Mouse (Mus musculus) intestine, embryonic 15.5 days (tissue): ENCODE data around the gene Vmn2r89. TPM values are rescaled to one million over a fixed set of nuclear protein-coding genes. Genes with fewer than 3 reads are reported as not detected.

Experiments
- ATAC-seq: fragments of 200-750 bp; cut with Nextera tagmentation; 2 replicates; pipeline ENCODE4 v1.8.0; 2017; ENCODE audit warnings: moderate TSS enrichment, moderate library complexity
- H3K27ac ChIP-seq: fragments of 300-500 bp; sonication (generic); 2 replicates; pipeline ENCODE4 v1.5.1; 2015; ENCODE audit warnings: mild to moderate bottlenecking, inconsistent platforms
- H3K27me3 ChIP-seq: fragments of 300-500 bp; sonication (generic); replicated peaks from 2 replicates; pipeline ENCODE4 v1.6.1; 2015; ENCODE audit warnings: inconsistent platforms
- H3K36me3 ChIP-seq: fragments of 300-500 bp; sonication (generic); 2 replicates; pipeline ENCODE4 v1.6.1; 2015; ENCODE audit warnings: inconsistent platforms
- H3K4me1 ChIP-seq: fragments of 300-500 bp; sonication (generic); replicated peaks from 2 replicates; pipeline ENCODE4 v1.6.1; 2015; ENCODE audit warnings: inconsistent platforms
- H3K4me2 ChIP-seq: fragments of 300-500 bp; sonication (generic); replicated peaks from 2 replicates; pipeline ENCODE4 v1.6.1; 2015; ENCODE audit warnings: mild to moderate bottlenecking, inconsistent platforms
- H3K4me3 ChIP-seq: fragments of 300-500 bp; sonication (generic); replicated peaks from 2 replicates; pipeline ENCODE4 v1.5.1; 2015; ENCODE audit warnings: inconsistent platforms
- H3K9ac ChIP-seq: fragments of 300-500 bp; sonication (generic); 2 replicates; pipeline ENCODE4 v1.6.1; 2015; ENCODE audit warnings: inconsistent platforms
- H3K9me3 ChIP-seq: fragments of 300-500 bp; sonication (generic); 2 replicates; pipeline ENCODE4 v1.6.1; 2016; ENCODE audit warnings: inconsistent platforms
- WGBS: fragments of 180-500 bp; shearing (Covaris S2); methylation state at CpG from one replicate; pipeline ENCODE4 v1.1.7; 2015; 5-methylcytosine and 5-hydroxymethylcytosine counted together
- polyA plus RNA-seq: library from polyadenylated mRNA; unstranded; fragments of >200 nt; fragmentation: Nextera tagmentation; extraction: Ambion mirVana; gene quantifications from 2 replicates; pipeline ENCODE4 v1.2.1, GENCODE M21; 2015

Gene Vmn2r89
- polyA plus RNA-seq, 1 experiment from 2014 or later: not detected

DNA sequence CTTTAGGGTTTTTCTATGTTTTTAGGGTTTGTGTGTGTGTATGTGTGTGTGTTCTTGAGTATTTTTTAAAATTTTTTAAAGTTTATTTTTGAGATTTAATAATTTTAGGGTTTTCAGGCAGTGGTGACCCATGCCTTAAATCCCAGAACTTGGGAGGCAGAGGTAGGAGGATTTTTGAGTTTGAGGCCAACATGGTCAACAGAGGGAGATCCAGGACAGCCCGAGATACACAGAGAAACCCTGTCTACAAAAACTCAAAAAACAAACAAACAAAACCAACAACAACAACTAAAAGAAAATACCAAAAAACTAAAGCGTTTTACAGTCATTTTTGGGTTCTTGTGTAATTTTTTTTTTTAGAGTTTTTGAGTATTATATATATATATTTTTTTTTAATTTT is 44.1 kb downstream of the Vmn2r89 start:
- H3K4me2 ChIP-seq: no peak overlapping the region
- no peak overlapping the region for H3K27ac ChIP-seq
- no peaks in the 10 kb centered on the region for H3K36me3 ChIP-seq
- 82% methylated on average over 2 of the region's 2 CpGs for WGBS
- ATAC-seq: no peak
- no peak overlapping the region for H3K9ac ChIP-seq
- no peaks in the 10 kb centered on the region for H3K4me1 ChIP-seq
- no peaks in the 10 kb centered on the region for H3K27me3 ChIP-seq
- H3K9me3 ChIP-seq: no peaks in the 10 kb centered on the region
- H3K4me3 ChIP-seq: no peak overlapping the region

DNA sequence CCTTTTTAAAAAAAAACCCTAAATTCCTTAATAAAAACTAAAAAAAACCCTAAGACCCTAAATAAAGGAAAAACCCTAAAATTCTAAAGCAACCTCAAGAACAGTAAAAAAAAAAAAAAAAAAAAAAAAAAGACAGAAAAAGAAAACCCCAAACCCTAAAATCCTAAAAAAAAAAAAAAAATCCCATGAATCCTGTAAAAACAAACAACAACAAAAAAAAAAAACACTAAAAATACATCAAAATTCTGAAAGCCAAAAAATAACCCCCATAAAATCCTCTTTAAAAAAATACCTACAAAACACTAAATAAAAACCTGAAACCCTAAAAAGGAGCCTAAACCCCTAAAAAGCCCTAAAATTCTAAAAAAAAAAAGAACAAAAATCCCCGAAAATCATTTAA is 45.3 kb downstream of the Vmn2r89 start:
- WGBS: 89% methylated on average over 1 of the region's 1 CpGs

DNA sequence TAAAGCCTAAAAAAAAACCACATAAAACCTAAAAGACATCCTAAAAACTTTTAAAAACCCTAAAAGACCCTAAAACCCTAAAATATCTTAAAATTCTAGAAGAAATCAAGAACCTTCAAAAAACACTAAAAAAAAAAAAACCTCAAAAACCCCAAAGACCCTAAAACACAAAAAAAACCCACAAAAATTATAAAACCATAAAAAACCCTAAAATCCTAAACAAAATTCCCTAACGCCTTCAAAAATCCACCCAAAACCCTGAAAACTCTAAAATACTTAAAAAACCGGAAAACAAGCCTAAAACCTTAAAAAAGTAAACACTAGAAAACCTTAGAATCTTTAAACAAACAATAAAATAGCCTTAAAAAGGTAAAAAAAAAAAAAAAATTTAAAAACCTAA is 46.3 kb downstream of the Vmn2r89 start:
- Histone ChIP-seq H3K36me3 (no peaks in the 10 kb centered on the region), H3K4me2 (no peak overlapping the region), H3K9ac (no peak overlapping the region), H3K9me3 (no peaks in the 10 kb centered on the region), H3K4me1 (no peaks in the 10 kb centered on the region), H3K4me3 (no peak overlapping the region), H3K27ac (no peak overlapping the region), H3K27me3 (no peaks in the 10 kb centered on the region)
- 90% methylated on average over 2 of the region's 2 CpGs for WGBS
- ATAC-seq: no peak

More for the DNA sequence above, 45.3 kb downstream of the Vmn2r89 start:
- Histone ChIP-seq H3K4me3 (no peak overlapping the region), H3K27me3 (no peaks in the 10 kb centered on the region), H3K9me3 (no peaks in the 10 kb centered on the region), H3K27ac (no peak overlapping the region), H3K4me2 (no peak overlapping the region), H3K4me1 (no peaks in the 10 kb centered on the region), H3K36me3 (no peaks in the 10 kb centered on the region), H3K9ac (no peak overlapping the region)
- no peak for ATAC-seq

DNA sequence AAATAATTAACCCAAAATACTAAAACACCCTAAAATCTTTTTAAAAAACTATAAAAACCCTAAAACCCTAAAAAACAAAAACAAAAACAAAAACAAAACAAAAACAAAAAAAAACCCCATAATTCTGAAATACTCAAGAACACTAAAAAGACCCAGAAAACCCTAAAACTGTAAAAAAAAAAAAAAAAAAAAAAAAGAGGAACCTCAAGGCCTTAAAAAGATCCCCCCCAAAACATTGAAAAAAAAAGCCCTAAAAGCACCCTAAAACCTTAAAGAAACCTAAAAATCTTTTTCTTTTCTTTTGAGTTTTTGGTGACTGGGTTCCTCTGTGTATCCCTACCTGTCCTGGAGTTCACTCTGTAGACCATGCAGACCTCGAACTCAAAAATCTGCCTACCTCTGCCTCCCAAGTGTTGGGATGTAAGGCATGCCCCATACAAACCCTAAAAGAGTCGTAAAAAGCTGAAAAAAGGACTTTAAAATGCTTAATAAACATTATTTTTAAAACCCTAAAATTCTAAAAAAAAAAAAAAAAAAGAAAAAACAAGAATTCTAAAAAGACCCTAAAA is 48.1 kb downstream of the Vmn2r89 start:
- Histone ChIP-seq H3K4me3 (no peak overlapping the region), H3K36me3 (no peaks in the 10 kb centered on the region), H3K27ac (no peak overlapping the region), H3K9me3 (no peaks in the 10 kb centered on the region), H3K4me1 (no peaks in the 10 kb centered on the region), H3K27me3 (no peaks in the 10 kb centered on the region), H3K4me2 (no peak overlapping the region), H3K9ac (no peak overlapping the region)
- WGBS: 91% methylated on average over 2 of the region's 2 CpGs
- no peak for ATAC-seq

DNA sequence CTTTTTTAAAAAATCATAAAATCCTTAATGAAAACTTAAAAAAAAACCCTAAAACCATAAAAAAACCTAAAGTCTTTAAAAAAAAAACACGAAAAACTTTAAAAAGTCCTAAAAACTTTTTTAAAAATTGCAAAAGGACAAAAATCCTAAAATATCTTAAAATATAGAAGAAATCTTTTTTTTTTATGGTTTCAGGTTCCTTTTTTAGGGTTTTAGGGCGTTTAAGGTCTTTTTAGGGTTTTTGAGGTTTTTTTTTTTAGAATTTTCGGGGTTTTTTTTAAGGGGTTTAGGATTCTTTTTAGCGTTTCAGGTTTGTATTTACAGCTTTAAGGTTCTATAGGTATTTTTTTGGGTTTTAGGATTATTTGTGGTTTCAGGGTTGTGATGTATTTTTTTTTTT is 48.8 kb downstream of the Vmn2r89 start:
- 83% methylated on average over 4 of the region's 4 CpGs for WGBS
- Histone ChIP-seq H3K4me2 (no peak overlapping the region), H3K36me3 (no peaks in the 10 kb centered on the region), H3K4me1 (no peaks in the 10 kb centered on the region), H3K27ac (no peak overlapping the region), H3K4me3 (no peak overlapping the region), H3K9ac (no peak overlapping the region), H3K9me3 (no peaks in the 10 kb centered on the region), H3K27me3 (no peaks in the 10 kb centered on the region)
- ATAC-seq: no peak

DNA sequence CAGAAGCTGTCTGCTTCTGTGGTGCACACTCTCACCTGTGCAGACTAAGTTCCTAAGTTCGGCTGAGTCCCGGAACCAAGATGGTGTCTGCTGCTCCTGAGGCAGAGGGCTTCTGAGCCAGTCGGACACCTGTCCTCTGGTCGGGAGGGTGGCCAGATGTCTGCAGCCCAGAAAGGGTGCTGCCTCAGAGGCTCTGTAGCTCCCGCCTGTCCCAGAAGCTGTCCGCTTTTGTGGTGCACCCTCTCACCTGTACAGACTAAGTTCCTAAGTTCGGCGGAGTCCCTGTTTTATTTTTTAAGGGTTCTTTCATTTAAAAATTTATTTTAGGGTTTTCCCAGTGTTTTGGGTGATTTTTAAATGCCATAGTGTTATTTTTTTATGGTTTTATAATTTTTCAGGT is 55.8 kb downstream of the Vmn2r89 start:
- no peaks in the 10 kb centered on the region for H3K36me3 ChIP-seq

More for the DNA sequence above, 55.8 kb downstream of the Vmn2r89 start:
- Histone ChIP-seq H3K4me2 (no peak overlapping the region), H3K9me3 (no peaks in the 10 kb centered on the region), H3K27ac (no peak overlapping the region), H3K27me3 (no peaks in the 10 kb centered on the region), H3K4me1 (no peaks in the 10 kb centered on the region), H3K9ac (no peak overlapping the region), H3K4me3 (no peak overlapping the region)
- 94% methylated on average over 8 of the region's 8 CpGs for WGBS
- ATAC-seq: no peak

Other genes starting within 250 kb of the Vmn2r89 start
- not detected in 2 replicates for gene Ear14, start 248.5 kb upstream of the Vmn2r89 start, polyA plus RNA-seq
- gene Rnase2a, start 195.7 kb upstream of the Vmn2r89 start, polyA plus RNA-seq: not detected in 2 replicates
- not detected in 2 replicates for gene Gm7247, start 90.1 kb upstream of the Vmn2r89 start, polyA plus RNA-seq
- not detected in 2 replicates for gene Vmn2r88, start 41.0 kb upstream of the Vmn2r89 start, polyA plus RNA-seq
- not detected in 2 replicates for gene Gm5622, start 100.9 kb downstream of the Vmn2r89 start, polyA plus RNA-seq
- gene Gm17175, start 122.2 kb downstream of the Vmn2r89 start, polyA plus RNA-seq: not detected in 2 replicates
- gene Gm17174, start 140.3 kb downstream of the Vmn2r89 start, polyA plus RNA-seq: not detected in 2 replicates
- gene Gm17078, start 159.5 kb downstream of the Vmn2r89 start, polyA plus RNA-seq: not detected in 2 replicates
- not detected in 2 replicates for gene Gm4181, start 183.8 kb downstream of the Vmn2r89 start, polyA plus RNA-seq
- gene Gm17079, start 243.6 kb downstream of the Vmn2r89 start, polyA plus RNA-seq: not detected in 2 replicates